Mouse (Mus musculus) neural tube, embryonic 11.5 days (tissue): ENCODE measurements around the gene Cep131. TPM values are rescaled to one million over a fixed set of nuclear protein-coding genes. Genes with fewer than 3 reads are reported as not detected.

ENCODE experiments used
- ATAC-seq: fragments of 200-750 bp; cut with Nextera tagmentation; 2 replicates; pipeline ENCODE4 v1.8.0; 2017; ENCODE audit warnings: moderate number of reproducible peaks, mild to moderate bottlenecking, moderate TSS enrichment, moderate library complexity; ENCODE audit not compliant: insufficient read depth, low FRiP score, low TSS enrichment
- DNase-seq: peaks from one replicate; pipeline ENCODE4 v3.0.0-alpha.2; 2015; ENCODE audit warnings: low spot score
- H3K27ac ChIP-seq: fragments of 300-500 bp; sonication (generic); 2 replicates; pipeline ENCODE4 v1.5.1; 2014; ENCODE audit warnings: low read depth, mild to moderate bottlenecking, low read length
- H3K27me3 ChIP-seq: fragments of 300-500 bp; sonication (generic); 2 replicates; pipeline ENCODE4 v1.6.1; 2014; ENCODE audit warnings: mild to moderate bottlenecking, low read length, mixed read lengths; ENCODE audit not compliant: control insufficient read depth, insufficient read depth
- H3K36me3 ChIP-seq: fragments of 300-500 bp; sonication (generic); 2 replicates; pipeline ENCODE4 v1.6.1; 2014; ENCODE audit warnings: mild to moderate bottlenecking, low read length, moderate library complexity, mixed read lengths; ENCODE audit not compliant: control insufficient read depth, insufficient read depth
- H3K4me1 ChIP-seq: fragments of 300-500 bp; sonication (generic); 2 replicates; pipeline ENCODE4 v1.6.1; 2014; ENCODE audit warnings: low read length, mixed read lengths; ENCODE audit not compliant: control insufficient read depth, insufficient read depth
- H3K4me2 ChIP-seq: fragments of 300-500 bp; sonication (generic); 2 replicates; pipeline ENCODE4 v1.6.1; 2014; ENCODE audit warnings: low read depth, mild to moderate bottlenecking, moderate library complexity
- H3K4me3 ChIP-seq: fragments of 300-500 bp; sonication (generic); 2 replicates; pipeline ENCODE4 v1.5.1; 2014; ENCODE audit warnings: low read depth, low read length
- H3K9ac ChIP-seq: fragments of 300-500 bp; sonication (generic); 2 replicates; pipeline ENCODE4 v1.6.1; 2014; ENCODE audit warnings: mild to moderate bottlenecking, low read length
- H3K9me3 ChIP-seq: fragments of 300-500 bp; sonication (generic); 2 replicates; pipeline ENCODE4 v1.6.1; 2016; ENCODE audit warnings: low read length; ENCODE audit not compliant: control insufficient read depth
- WGBS: fragments of 180-500 bp; shearing (Covaris S2); extraction: QIAGEN DNeasy Blood & Tissue Kit; methylation state at CpG from one replicate; pipeline ENCODE4 v1.1.7; 2014; 5-methylcytosine and 5-hydroxymethylcytosine counted together
- polyA plus RNA-seq: library from polyadenylated mRNA; unstranded; fragments of >200 nt; fragmentation: Nextera tagmentation; extraction: Ambion mirVana; gene quantifications from 2 replicates; pipeline ENCODE4 v1.2.1, GENCODE M21; 2014

Cep131 gene
- polyA plus RNA-seq, 1 experiment from 2014 or later = 32.2 TPM

DNA sequence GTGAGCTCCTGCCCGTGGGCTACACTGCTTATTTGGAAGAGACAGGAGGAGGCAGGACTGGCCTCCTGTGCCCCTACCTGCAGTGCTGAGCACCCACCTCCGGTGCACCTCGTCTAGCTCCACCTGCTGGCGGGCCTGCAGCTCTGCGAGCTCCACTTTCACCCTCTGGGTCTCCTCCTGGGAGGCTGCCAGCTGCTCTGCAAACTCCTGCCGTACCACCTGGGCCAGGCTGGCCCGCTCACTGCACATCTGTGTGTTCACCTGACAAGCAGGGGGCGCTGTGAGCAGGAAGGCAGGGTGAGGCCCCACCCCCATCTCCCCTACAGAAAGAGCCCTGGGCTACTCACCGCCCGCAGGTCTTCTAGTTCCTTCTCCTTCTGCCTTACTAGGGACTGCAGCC lies 21.3 kb downstream of the Cep131 start:
- no peak overlapping the region for H3K9ac ChIP-seq
- H3K27me3 ChIP-seq = no peaks in the 10 kb centered on the region
- peaks cover 19% of the 10 kb centered on the region for H3K36me3 ChIP-seq
- no peak overlapping the region for H3K27ac ChIP-seq
- 42% methylated on average over 10 of the region's 10 CpGs for WGBS
- H3K4me3 ChIP-seq = no peak overlapping the region
- ATAC-seq (no peak), DNase-seq (peak; percentile 40)
- H3K4me1 ChIP-seq = peaks cover 11% of the 10 kb centered on the region; the same call in 1 of the 2 replicates
- H3K4me2 ChIP-seq = no peak overlapping the region
- H3K9me3 ChIP-seq = no peaks in the 10 kb centered on the region

DNA sequence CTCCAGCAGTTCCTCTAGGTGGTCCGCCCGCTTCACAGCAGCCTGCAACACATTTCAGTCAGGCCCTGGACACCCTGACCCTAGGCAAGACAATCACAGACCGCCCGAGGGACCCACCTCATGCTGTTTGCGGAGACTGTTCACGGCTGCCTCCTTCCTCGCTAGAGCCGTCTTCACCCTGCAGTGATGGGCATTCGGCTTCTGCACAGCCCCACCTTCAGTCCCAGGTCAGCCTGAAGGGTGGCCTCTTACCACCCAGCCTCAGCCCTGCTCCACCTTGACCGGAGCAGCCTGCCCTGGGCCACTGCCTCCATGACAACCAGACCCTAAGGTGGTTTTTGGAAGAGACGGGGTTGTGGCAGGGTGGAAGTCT lies 22.0 kb downstream of the Cep131 start:
- H3K27ac ChIP-seq = no peak overlapping the region
- no peak for ATAC-seq
- 93% methylated on average over 11 of the region's 11 CpGs for WGBS
- no peaks in the 10 kb centered on the region for H3K9me3 ChIP-seq
- H3K4me2 ChIP-seq = no peak overlapping the region
- peaks cover 10% of the 10 kb centered on the region; the same call in 1 of the 2 replicates for H3K4me1 ChIP-seq
- H3K4me3 ChIP-seq = no peak overlapping the region
- H3K36me3 ChIP-seq = peaks cover 16% of the 10 kb centered on the region
- H3K9ac ChIP-seq = no peak overlapping the region
- H3K27me3 ChIP-seq = no peaks in the 10 kb centered on the region
- DNase-seq = no peak

DNA sequence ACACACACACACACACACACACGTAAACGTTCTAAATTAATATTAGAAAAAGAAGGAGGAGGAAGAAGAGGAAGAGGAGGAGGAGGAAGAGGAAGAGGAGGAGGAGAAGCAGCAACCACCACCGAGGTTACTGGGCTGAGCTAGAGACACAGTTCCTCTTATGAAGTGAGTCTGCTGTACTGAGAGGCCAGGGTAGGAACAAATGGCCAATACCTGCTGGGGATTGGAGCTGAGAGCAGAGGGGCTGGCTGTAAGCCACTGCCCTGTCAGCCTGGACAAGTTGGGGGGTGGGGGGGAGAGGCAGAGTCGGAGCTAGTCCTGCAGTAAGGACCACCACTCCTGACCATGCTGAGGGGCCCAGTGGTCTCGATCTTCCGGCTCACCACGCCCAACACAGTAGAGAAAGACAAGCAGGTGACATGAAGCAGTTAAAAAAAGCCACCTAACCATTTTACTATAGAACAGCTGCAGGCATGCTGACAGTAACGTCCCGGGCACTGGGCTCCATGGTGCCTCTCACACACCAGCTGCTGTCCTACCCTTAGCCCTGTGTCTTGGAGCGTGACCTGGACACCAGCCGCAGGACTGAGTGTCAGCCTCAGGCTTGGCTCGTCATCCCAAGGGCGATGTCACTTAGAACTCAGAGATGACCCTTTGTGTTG lies 22.5 kb downstream of the Cep131 start:
- H3K9ac ChIP-seq = no peak overlapping the region
- ATAC-seq = no peak
- no peaks in the 10 kb centered on the region for H3K27me3 ChIP-seq
- peak overlapping the region; percentile 14; the same call in 1 of the 2 replicates for H3K27ac ChIP-seq
- WGBS = 87% methylated on average over 12 of the region's 13 CpGs
- 0 out of 2 replicates have a peak, but pooled peaks cover 5% of the 10 kb centered on the region for H3K4me1 ChIP-seq
- peaks cover 16% of the 10 kb centered on the region for H3K36me3 ChIP-seq
- no peak overlapping the region for H3K4me3 ChIP-seq
- no peak for DNase-seq
- no peaks in the 10 kb centered on the region for H3K9me3 ChIP-seq
- no peak overlapping the region for H3K4me2 ChIP-seq

DNA sequence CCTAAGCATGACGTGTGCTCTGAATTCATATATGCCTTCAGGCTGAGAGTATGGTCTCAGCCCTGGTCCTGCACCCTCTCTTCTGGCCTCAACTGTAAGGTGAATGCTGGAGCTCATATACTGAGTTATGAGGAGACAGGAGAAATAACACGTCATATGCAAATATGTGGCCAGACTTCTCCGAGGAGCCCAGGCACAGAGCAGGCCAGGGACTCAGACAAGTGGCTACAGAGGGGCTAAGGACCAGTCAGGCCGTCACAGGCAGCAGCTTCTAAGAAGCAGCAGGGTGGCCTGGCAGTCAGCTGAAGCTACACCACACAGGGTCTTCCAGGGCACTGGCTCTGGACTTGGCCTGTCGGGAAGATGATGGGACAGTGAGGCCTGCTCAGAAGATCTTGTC lies 23.3 kb downstream of the Cep131 start:
- Histone ChIP-seq H3K4me2 (no peak overlapping the region), H3K9me3 (no peaks in the 10 kb centered on the region), H3K4me3 (no peak overlapping the region), H3K9ac (no peak overlapping the region), H3K4me1 (no peaks in the 10 kb centered on the region), H3K27me3 (no peaks in the 10 kb centered on the region), H3K27ac (no peak overlapping the region), H3K36me3 (peaks cover 15% of the 10 kb centered on the region)
- 88% methylated on average over 5 of the region's 5 CpGs for WGBS
- DNase-seq (no peak), ATAC-seq (no peak)

GRCm38 (mm10) chr11:120060634-120061033 lies 26.0 kb downstream of the Cep131 start:
- no peak overlapping the region for H3K9ac ChIP-seq

DNA sequence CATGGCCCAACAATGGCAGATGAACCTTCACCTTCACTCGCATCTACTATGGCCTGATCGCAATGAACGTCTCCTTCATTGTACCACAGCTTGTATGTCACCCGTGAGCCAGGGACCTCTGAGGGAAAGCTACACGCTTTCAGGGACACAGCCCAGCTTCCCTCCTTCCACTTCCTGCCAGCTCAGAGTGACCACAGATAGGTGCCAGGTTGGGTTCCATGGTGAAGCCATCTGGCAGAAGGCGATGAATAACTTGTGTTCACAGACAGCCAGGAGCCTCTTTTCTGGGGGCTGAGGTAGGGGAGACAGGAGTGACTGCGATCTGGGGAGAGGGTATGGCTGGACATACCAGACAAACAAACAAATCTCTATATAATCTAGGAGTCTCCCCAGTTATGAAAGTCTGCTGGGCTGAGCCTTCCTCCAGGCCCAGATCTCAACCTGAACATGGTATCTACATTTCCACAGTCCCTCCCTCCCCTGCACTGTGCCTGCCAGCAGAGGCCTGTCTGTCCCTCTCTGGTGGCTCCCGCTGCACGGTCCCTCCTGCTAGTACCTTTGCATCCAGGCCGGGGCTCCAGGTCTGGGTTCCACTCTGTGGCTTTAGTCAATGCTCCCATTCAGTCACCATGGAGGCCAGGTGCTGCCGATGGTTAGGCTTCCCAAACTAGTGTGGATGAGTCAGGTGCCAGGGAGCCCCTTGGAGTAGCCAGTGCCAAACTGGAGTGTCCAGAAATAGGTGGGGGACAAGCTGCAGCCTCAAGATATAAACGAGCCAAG lies 30.5 kb downstream of the Cep131 start:
- H3K27ac ChIP-seq = no peak overlapping the region
- 86% methylated on average over 12 of the region's 12 CpGs for WGBS

More at GRCm38 (mm10) chr11:120060634-120061033, 26.0 kb downstream of the Cep131 start:
- DNase-seq = peak; percentile 7
- H3K36me3 ChIP-seq = peaks cover 5% of the 10 kb centered on the region; the same call in 1 of the 2 replicates
- no peak overlapping the region for H3K27ac ChIP-seq
- no peak for ATAC-seq
- H3K27me3 ChIP-seq = no peaks in the 10 kb centered on the region
- H3K9me3 ChIP-seq = no peaks in the 10 kb centered on the region
- no peak overlapping the region for H3K4me3 ChIP-seq
- no peak overlapping the region for H3K4me2 ChIP-seq
- H3K4me1 ChIP-seq = no peaks in the 10 kb centered on the region
- WGBS = 81% methylated on average over 8 of the region's 8 CpGs

GRCm38 (mm10) chr11:120053846-120054245 lies 32.8 kb downstream of the Cep131 start:
- Histone ChIP-seq H3K27me3 (peaks cover under 1% of the 10 kb centered on the region), H3K9me3 (no peaks in the 10 kb centered on the region), H3K36me3 (no peaks in the 10 kb centered on the region), H3K4me3 (no peak overlapping the region), H3K4me2 (no peak overlapping the region), H3K27ac (no peak overlapping the region), H3K4me1 (peaks cover 2% of the 10 kb centered on the region; the same call in 1 of the 2 replicates), H3K9ac (no peak overlapping the region)
- DNase-seq = no peak
- no peak for ATAC-seq
- 90% methylated on average over 4 of the region's 4 CpGs for WGBS

More for the DNA sequence above, 30.5 kb downstream of the Cep131 start:
- Histone ChIP-seq H3K4me1 (peaks cover 2% of the 10 kb centered on the region; the same call in 1 of the 2 replicates), H3K9me3 (no peaks in the 10 kb centered on the region), H3K27me3 (no peaks in the 10 kb centered on the region), H3K4me3 (no peak overlapping the region), H3K36me3 (no peaks in the 10 kb centered on the region), H3K9ac (no peak overlapping the region), H3K4me2 (no peak overlapping the region)
- no peak for ATAC-seq
- no peak for DNase-seq

DNA sequence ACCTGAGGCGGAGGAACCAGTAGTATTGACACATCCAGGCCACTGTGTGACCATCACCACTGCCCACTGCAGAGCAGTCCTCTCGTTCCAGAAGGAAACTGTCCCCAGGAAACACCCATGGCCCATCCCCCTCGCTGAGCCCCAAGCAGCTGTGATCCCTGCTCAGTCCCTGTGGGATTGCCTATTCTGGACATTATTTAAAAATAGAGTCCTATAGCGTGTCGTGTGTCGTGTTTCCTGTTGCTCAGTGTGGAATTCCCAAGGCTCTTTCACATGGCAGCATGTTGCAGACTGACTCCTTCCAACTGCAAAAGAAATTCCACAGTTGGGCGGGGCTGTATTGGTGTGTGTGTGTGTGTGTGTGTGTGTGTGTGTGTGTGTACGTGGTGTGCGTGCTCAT lies 34.4 kb downstream of the Cep131 start:
- H3K27me3 ChIP-seq = peaks cover 16% of the 10 kb centered on the region
- no peaks in the 10 kb centered on the region for H3K36me3 ChIP-seq
- peaks cover 10% of the 10 kb centered on the region for H3K4me1 ChIP-seq
- no peak overlapping the region for H3K4me3 ChIP-seq
- no peak for DNase-seq
- H3K27ac ChIP-seq = no peak overlapping the region
- H3K4me2 ChIP-seq = no peak overlapping the region
- WGBS = 80% methylated on average over 9 of the region's 9 CpGs
- no peak for ATAC-seq
- no peak overlapping the region for H3K9ac ChIP-seq
- H3K9me3 ChIP-seq = no peaks in the 10 kb centered on the region
